Mouse (Mus musculus): ENCODE measurements around the gene Uncx.
"Not testable (repeated sequence)": the region's sequence is repeated elsewhere in the genome, so short reads cannot be mapped to it uniquely, and the experiment has no call there.

Uncx gene

GRCm38 (mm10) chr5:139561363-139562001 is 18.2 kb downstream of the Uncx start:
- DNase-seq (ENCODE audit: low read depth, low spot score): no peak

DNA sequence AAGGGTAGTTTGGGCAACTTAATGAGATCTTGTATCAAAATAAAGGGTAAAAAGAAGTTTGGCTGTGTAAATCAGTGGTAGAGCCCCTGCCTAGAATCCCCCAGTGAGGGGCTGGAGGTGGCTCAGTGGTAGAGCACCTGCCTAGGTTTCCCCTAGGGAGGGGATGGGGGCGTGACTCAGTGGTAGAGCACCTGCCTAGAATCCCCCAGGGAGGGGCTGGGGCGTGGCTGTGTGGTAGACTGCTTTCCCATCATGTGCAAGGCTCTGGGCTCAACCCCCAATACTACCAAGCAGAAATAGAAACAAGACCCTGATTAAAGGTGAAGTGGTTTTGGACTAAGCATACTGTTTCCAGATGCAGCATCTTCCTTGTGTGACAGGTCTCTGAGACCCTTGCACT is 21.4 kb downstream of the Uncx start:
- DNase-seq (ENCODE audit: low read depth, low spot score): no peak

DNA sequence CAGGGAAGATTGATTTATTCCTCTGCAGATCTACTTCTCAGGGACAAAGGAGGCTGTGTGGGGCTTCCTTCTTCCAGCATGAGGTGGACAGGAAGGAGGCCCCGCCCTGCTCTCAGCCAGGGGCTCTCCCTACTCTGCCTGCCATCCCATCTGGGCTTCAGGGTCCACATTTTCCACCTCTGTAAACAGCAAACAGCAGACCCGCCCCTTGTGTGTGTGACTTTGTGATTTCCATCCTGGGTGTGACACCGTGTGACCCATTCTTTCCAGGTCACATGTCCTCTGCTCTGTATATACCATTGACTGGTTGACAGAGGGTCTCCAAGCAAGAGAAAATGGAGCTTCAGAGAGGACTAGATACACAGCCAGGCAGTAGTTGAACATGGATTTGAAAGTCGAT is 22.2 kb downstream of the Uncx start:
- no peak for DNase-seq (ENCODE audit: low read depth, low spot score)

- no peak for DNase-seq (ENCODE audit: low read depth, low spot score)
Observed at GRCm38 (mm10) chr5:139566640-139567399, 23.5 kb downstream of the Uncx start.

DNA sequence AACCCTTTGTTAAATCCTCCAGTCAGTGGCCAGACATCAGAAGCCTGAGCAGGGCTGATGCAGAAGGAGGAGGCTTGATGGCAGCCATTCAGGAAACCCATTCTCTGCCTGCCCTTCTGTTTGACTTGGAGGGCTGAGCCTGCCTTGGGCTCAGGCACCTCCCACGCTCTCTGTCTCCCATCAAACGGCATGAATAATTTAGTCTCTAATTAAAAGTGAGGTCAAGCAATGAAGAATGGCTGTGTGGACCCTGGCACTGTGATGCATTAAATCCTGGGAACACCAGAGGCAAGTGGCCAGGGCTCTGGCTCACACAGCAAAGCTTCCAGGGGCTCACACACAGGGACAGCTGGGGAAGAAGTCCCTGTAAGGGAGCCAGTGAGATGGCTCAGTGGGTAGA is 24.8 kb downstream of the Uncx start:
- no peak for DNase-seq (ENCODE audit: low read depth, low spot score)

GRCm38 (mm10) chr5:139572526-139572925 is 29.2 kb downstream of the Uncx start:
- DNase-seq (ENCODE audit: low read depth, low spot score): no peak

DNA sequence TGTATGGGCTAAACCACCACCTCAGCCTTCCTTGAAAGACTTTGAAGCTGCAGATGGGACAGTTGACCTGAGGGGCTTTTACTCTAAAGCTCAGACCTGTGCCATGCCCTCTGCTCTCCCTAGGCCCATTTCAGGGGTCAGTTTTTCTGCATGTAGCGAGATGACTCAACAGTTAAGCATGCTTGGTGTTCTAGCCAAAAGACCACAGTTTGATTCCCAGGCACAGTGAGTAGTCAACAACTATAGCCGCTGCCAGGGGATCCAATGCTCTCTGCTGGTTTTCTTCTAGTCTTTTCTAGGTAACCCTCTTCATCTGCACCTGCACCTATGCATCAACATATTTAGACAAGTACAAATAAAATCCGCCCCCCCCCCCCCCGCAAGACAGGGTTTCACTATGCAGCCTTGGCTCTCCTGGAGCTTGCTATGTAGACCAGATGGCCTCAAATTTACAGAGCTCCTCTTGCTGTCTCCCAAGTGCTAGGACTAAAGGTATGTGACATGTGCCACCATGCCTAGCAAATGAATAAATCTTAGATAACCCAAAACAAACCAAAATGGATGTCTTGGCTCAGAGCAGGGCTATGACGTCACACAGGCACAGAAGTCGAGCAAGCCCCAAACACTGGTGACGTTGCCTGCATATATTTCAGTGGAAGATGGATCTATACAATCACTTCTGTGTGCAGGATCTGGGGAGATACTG is 30.5 kb downstream of the Uncx start:
- no peak for DNase-seq (ENCODE audit: low read depth, low spot score)

- no peak for DNase-seq (ENCODE audit: low read depth, low spot score)
Observed at GRCm38 (mm10) chr5:139575054-139575453, 31.8 kb downstream of the Uncx start.

DNA sequence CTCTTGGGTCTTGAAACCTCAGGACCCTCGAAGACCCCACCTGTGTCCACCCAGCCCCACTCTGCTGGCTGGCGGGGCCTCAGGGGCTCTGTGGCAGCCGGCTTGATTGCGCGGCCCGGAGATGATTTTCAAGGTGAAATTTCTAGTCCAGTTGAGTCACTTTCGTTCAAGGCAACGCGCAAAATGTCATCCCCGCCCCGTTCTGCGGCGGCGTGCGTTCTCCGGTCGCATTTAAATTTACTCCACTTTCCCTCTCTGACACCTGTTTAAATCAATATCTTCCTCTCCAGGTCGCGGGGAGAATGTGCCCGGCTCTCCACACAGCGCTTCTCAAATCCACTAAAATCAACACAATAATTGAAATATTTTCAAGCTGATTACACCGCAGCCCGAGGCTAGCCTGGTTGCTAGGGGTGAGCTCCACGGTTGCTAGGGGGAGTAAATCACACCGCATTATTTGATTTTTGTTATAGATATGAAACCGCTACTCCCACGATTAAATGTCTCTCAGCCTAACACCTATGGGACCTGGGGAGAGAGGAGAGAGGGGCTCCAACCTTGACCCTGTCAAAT is 37.0 kb downstream of the Uncx start:
- DNase-seq (ENCODE audit: low read depth, low spot score): no peak

GRCm38 (mm10) chr5:139581308-139581868 is 38.1 kb downstream of the Uncx start:
- no peak for DNase-seq (ENCODE audit: low read depth, low spot score)

- DNase-seq (ENCODE audit: low read depth, low spot score): no peak
Observed at GRCm38 (mm10) chr5:139584971-139585747, 41.9 kb downstream of the Uncx start.

DNA sequence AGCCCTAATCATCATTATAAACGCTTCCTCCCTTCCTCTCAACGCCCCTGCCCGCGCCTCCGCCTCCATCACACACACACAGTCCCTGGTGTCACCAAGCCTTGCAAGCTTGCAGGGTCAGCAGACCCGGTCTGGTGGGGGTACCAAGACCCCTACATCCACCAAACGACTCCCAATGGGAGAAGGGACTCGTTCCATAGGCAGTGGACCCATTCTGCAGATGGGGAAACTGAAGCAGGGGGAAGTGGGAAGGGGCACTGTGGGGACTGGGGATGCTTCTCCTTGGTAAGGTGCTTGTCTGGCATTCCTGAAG is 42.4 kb downstream of the Uncx start:
- DNase-seq (ENCODE audit: low read depth, low spot score): no peak

GRCm38 (mm10) chr5:139587459-139587858 is 44.2 kb downstream of the Uncx start:
- not testable (repeated sequence) for DNase-seq (ENCODE audit: low read depth, low spot score)

DNA sequence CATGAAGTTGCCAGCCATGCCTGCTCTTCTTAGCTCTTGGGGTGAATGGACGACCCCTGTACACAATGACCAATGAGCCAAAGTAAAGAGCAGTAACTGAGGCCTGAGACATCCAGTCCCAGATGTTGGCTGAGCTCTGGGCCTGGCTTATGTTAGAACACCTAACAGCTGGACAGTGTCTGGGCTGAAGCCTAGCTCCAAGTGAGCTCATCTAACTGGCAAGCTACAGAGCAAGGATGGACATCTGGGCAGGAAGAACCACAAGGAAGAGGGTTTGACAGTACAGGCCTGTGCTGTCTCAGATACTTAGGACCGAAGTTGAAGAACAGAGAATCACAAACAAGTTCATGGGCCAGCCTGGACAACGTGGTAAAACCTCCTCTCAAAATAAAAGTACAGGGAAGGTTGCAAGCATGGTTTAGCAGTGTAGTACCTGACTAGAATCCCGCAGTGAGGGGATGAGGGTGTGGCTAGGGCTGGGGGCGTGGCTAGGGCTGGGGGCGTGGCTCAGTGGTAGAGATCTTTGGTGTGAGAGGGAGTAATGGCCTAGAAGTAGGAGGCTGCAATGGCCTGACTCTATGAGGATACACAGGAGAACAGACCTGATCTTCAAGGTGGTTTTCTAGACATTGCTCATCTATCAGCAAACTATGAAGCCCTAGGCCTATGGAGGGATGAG is 47.5 kb downstream of the Uncx start:
- not testable (repeated sequence) for DNase-seq (ENCODE audit: low read depth, low spot score)

DNA sequence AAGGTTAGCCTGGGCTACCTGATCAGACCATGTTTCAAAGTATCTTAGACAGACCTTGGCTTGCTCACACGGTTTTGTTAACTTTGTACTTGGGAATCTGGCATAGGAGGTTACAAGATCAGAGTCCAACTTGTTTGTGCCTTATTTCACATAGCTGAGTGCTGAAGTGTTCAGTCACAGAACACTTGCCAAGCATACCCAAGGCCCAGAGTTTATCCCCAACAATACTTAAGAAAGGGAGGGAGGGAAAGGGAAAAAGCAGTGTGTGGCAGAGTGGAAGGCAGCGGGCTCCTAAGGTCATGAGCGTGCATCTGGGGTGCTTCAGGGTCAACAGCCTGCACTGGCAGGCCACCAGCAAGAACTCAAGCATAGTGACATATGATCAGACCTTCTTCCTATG is 48.7 kb downstream of the Uncx start:
- no peak for DNase-seq (ENCODE audit: low read depth, low spot score)

DNA sequence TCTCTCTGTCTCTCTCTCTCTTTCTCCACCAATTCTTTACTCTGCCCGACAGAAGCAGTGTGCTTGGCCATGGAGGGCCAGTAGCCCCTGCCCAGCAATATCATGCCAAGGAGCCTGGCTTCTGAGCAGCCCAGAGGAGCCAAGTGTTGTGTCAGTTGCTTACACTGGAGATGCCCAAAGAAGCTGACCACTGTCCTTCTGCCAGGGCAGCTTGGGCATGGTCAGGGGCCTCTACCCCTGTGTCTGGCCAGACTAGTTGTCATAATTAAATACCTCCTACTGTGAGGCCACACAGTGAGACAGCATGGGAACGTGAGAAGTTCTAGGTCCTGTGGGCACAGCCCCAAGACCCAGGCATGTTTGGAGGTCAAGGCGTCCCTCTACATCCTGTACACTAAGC is 49.6 kb downstream of the Uncx start:
- DNase-seq (ENCODE audit: low read depth, low spot score): no peak

DNA sequence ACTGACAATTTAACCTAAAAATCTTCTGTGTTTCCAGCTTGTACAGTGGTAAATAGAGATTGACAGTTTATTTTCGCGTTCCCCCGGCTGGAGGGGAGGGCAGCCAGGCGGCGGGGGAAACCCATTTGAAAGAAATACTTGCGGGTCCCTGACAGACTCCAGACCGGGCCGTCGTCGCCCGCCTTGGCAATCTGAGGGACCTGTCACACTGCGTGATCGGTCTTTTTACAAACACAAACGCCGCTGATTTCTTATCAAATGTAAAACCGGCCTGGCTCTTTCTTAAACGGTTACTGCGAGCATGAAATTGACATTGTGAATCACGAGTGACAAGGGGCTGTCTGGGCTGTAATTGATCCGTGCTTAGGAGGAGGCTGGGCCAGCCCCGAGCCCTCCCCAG is 50.5 kb downstream of the Uncx start:
- no peak for DNase-seq (ENCODE audit: low read depth, low spot score)

GRCm38 (mm10) chr5:139595001-139595400 is 51.7 kb downstream of the Uncx start:
- DNase-seq (ENCODE audit: low read depth, low spot score): no peak
